Mouse (Mus musculus) inflammation-experienced regulatory T-cells, adult 6 months (primary cell): ENCODE results near the gene Phlpp2. TPM values are rescaled to one million over a fixed set of nuclear protein-coding genes. Genes with fewer than 3 reads are reported as not detected.
A peak's percentile ranks its signal among the peaks of the same experiment; 100 is the strongest.

Experiments
- ATAC-seq: one replicate; pipeline ENCODE4 v1.8.0; 2017
- polyA plus RNA-seq, 3 experiments: library from polyadenylated mRNA; unstranded; fragments of 100-300 nt; shearing (Covaris generic); gene quantifications; one replicate each; pipeline ENCODE4 v1.2.1; 2017

The Phlpp2 gene
- polyA plus RNA-seq, 3 experiments from 2014 or later = 0.66 to 1.7 (median 1.1) TPM

- ATAC-seq = no peak
Observed at GRCm38 (mm10) chr8:109903909-109904469, 35.6 kb downstream of the Phlpp2 start.

- no peak for ATAC-seq
Observed at GRCm38 (mm10) chr8:109904928-109905668, 36.8 kb downstream of the Phlpp2 start.

GRCm38 (mm10) chr8:109906907-109907306, 38.6 kb downstream of the Phlpp2 start:
- ATAC-seq = no peak

- no peak for ATAC-seq
Observed at GRCm38 (mm10) chr8:109907376-109907775, 39.0 kb downstream of the Phlpp2 start.

GRCm38 (mm10) chr8:109917277-109917676, 48.9 kb downstream of the Phlpp2 start:
- peak; percentile 83 for ATAC-seq

- ATAC-seq = no peak
Observed at GRCm38 (mm10) chr8:109920406-109921390, 52.4 kb downstream of the Phlpp2 start.

GRCm38 (mm10) chr8:109941606-109942360, 73.4 kb downstream of the Phlpp2 start:
- ATAC-seq = no peak

GRCm38 (mm10) chr8:109945153-109945632, 76.9 kb downstream of the Phlpp2 start:
- no peak for ATAC-seq

- no peak for ATAC-seq
Observed at GRCm38 (mm10) chr8:109945694-109946093, 77.4 kb downstream of the Phlpp2 start.

GRCm38 (mm10) chr8:109946272-109946671, 77.9 kb downstream of the Phlpp2 start:
- no peak for ATAC-seq

- ATAC-seq = no peak
Observed at GRCm38 (mm10) chr8:109947447-109948284, 79.3 kb downstream of the Phlpp2 start.

GRCm38 (mm10) chr8:109948285-109948564, 79.9 kb downstream of the Phlpp2 start:
- ATAC-seq = no peak

GRCm38 (mm10) chr8:109952171-109952570, 83.8 kb downstream of the Phlpp2 start:
- ATAC-seq = no peak

GRCm38 (mm10) chr8:109954486-109954948, 86.2 kb downstream of the Phlpp2 start:
- no peak for ATAC-seq

GRCm38 (mm10) chr8:109957167-109958028, 89.1 kb downstream of the Phlpp2 start:
- peak; percentile 85 for ATAC-seq

GRCm38 (mm10) chr8:109958036-109958655, 89.8 kb downstream of the Phlpp2 start:
- ATAC-seq = no peak

GRCm38 (mm10) chr8:109959112-109959511, 90.8 kb downstream of the Phlpp2 start:
- no peak for ATAC-seq

- ATAC-seq = no peak
Observed at GRCm38 (mm10) chr8:109961693-109962367, 93.5 kb downstream of the Phlpp2 start, which contains the start of gene Marveld3. Gene Marveld3, minus strand, starts transcription at chr8:109962203.

- ATAC-seq = no peak
Observed at GRCm38 (mm10) chr8:109962896-109963295, 94.6 kb downstream of the Phlpp2 start.
